Mouse (Mus musculus) urinary bladder, adult 2 months (tissue): Measurements from ENCODE around the gene P4ha2. TPM values are rescaled to one million over a fixed set of nuclear protein-coding genes. Genes with fewer than 3 reads are reported as not detected.

Experiments
- DNase-seq: peaks from one replicate; pipeline ENCODE4 v3.0.0; 2022; ENCODE audit warnings: low spot score
- polyA plus RNA-seq: library from polyadenylated mRNA; depleted of rRNA; stranded (reverse); fragments of >200 nt; gene quantifications from 2 replicates; pipeline ENCODE4 v1.2.3, GENCODE M21; 2012

Gene P4ha2
- polyA plus RNA-seq, 1 experiment = 26.5 TPM

DNA sequence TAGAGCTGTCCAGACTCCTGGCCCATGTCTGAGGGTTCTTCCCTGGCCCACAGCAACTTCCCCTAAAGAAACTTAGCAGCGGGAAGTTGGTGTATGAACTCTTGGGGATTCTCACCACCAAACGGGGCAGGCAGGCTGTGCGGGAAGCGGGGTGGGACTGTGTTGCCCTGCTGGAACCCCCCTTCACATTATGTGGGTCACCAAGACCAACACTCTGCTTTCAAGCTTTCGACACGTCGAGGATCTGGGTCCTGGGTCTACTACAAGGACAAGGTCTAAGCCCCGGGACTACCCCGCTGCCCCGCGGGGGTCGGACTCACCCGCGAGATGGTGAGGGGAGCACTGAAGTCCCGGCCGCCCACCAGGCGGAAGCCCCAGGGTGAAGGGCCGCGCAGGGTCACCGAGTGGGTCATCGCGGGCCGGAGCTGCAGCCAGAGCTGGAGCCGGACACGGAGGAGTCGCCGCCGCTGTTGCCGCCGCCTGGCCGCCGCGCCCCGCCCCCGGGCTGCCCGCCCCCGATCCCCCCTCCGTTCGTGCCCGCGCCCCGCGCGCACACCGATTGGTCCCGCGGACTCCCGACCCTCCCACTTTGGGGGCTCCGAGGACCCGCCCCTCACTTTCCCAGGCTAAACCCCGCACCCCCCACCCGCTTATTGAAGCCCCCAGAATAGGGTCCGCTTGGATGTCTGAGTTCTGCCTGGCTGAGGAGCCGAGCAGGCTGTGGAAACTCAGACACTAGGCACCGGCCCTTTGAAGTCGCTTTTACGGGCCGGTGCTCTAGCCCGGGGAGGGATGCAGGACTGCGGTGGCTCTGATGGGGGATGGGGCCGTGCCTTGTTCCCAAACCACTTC lies 31.1 kb upstream of the P4ha2 start, which contains the start of gene Pdlim4:
Gene Pdlim4, minus strand, starts transcription at position 495 of the 852 bp plus-strand sequence.
- no peak for DNase-seq

DNA sequence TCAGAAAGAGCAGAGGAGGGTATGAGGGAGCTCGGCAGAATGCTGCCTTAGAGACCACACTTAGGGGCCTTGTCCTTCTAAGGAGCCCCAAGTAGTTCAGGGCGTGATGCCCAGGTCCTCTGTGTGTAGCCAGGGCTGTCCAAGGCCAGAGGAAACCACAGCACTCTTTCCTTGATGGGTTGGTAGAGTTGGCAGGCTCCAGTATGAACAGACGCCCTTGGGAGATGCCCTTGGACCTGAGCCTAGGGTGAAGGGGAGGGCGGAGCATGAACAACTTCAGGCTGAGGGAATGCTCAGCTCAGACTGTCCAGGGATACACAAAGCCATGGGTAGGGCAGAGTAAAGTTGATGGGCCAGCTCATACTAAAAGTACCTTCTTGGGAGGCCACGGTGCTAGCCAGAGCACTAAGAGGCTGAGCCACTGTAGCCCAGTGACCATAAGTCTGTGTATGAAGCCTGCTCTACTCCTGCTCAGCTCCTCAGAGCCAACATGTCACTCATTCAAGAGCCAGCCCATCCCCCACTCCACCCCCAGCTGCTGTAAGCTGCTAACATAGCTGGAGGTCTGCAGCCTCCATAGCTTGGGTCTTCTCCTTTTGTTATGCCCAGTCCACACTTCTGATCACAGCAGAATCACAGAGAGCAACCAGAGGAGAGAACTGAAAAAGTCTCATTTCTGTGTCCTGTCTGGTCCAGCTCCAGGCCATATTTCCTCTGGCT lies 28.0 kb upstream of the P4ha2 start:
- DNase-seq = no peak

DNA sequence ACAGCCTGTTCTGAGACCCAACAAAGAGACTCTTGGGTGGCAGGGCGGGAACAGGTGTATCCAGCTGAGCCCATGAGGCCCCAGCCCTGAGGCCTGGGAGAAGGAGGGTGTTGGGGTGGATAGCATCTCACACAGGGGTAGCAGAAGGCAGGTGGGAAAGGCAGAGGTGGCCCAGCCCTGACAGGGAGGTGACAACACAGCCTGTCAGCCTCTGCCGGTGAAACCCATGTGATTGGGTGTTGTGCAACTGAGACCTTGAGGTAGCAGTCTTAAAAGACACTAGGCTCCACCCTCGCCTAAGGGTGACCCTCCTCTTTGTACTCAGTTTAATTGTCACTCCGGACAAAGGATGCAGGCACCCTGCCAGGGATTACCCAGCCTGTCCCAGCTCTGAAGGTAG lies 26.6 kb upstream of the P4ha2 start:
- DNase-seq = no peak

DNA sequence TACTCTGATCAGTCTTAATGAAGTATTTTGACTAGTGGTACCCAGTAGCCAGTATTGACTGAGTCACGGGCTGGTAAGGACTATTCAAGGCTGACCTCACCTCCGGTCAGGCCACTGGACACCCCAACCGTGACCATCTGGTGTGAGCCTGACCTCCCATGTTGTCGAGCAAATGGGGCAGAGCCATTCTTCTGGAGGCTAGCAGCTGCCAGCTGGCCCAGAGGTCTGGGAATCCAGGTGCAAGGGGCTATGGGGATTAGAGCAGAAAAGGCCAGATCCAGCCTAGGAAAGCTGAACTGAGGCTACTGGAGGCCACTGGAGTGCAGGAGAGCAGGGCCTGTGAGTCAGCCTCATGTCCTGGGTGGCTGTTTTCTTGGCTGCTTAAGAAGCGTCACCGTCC lies 24.5 kb upstream of the P4ha2 start:
- DNase-seq = no peak

GRCm38 (mm10) chr11:54076101-54076500 lies 23.8 kb upstream of the P4ha2 start:
- DNase-seq = no peak

DNA sequence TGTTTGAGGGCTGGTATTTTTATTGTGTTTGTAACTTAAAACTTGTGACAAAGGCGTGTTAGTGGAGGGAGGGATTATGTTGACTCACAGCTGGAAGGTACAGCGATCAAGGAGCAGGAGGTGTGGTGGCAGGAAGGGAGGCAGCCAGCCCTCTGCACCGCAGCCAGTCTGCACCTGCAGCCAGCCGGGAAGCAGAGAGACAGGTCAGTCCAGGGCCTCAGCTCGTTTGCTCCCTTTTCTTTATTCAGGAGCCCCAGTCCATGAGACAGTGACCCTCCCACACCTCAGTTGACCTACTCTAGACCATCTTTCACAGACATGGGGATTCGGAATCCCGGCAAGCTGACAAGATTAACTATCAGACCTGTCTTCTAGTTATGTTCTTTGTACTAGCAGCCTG lies 19.5 kb upstream of the P4ha2 start:
- DNase-seq = no peak

- DNase-seq = no peak
These were observed 17.2 kb upstream of the P4ha2 start for GRCm38 (mm10) chr11:54082725-54083124.

DNA sequence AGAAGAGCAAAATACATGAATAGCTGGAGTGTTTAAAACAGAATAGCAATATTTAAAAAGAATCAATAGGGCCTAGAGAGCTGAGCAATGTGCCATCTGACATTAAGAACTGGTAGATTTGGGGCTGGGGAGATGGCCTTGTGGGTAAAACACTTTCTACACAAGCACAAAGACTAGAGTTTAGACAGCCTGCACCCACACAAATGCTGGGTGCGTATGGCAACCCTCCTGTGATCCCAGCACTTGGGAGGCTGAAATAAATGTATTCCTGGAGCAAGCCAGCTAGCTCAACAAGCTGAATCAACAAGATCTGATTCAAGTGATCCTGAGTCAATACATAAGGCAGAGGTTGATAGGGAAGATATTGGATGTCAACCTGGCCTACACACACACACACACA lies 14.9 kb upstream of the P4ha2 start:
- no peak for DNase-seq

DNA sequence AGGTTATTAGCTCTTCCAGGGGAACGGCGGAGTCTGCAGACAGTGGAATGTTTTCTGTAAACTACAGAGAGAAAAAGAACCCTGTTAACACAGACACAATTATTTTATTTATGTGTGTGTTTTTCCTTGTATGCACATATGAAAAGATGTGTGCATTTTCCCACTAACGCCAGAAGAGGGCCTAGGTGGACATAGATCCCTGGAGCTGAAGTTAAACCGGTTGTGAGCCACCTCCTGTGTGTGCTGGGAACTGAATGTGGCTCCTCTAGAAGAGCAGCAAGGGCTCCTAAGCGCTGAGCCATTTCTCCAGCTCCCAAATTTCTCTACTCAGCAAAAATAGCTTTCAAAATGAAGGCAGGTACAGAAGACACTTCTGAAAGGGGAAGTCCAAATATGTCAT lies 14.1 kb upstream of the P4ha2 start:
- DNase-seq = no peak

DNA sequence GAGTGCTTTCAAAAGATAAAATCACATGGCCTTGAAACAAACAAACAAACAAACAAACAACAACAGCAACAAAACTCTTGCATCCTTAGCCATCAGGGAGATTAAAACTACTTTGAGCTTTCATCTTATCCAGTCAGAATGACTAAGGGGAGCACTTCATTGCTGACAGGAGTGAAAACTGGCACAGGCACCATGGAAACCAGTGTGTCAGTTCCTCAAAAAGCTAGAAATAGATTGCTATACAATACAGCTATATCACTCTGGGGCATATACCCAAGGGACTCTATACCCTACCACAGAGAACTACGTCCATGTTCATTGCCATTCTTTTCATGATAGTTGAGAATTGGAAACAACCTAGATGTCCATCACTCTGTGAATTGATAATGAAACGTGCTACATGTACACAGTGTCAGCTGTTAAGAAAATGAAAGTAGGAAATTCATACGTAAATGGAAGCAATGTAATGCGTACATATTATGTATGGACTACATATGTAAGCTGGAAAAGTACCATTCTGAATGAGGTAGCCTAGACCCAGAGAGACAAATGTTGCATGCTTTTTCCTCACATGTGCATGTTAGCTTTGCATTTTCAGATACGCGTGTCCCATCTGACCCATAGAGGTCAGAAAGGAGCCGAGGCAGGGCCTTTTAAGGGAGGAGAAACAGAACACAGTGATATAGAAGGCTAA lies 11.5 kb upstream of the P4ha2 start:
- no peak for DNase-seq

- DNase-seq = no peak
These were observed 11.0 kb upstream of the P4ha2 start for GRCm38 (mm10) chr11:54088947-54089317.

GRCm38 (mm10) chr11:54090091-54090879 lies 9.6 kb upstream of the P4ha2 start:
- no peak for DNase-seq

- no peak for DNase-seq
These were observed 8.2 kb upstream of the P4ha2 start for GRCm38 (mm10) chr11:54091726-54092125.

GRCm38 (mm10) chr11:54092188-54092587 lies 7.7 kb upstream of the P4ha2 start:
- no peak for DNase-seq

- no peak for DNase-seq
These were observed 6.9 kb upstream of the P4ha2 start for GRCm38 (mm10) chr11:54093000-54093399.

- DNase-seq = peak; percentile 49
These were observed 1.0 kb downstream of the P4ha2 start for GRCm38 (mm10) chr11:54100692-54101591.

- DNase-seq = no peak
These were observed 1.8 kb downstream of the P4ha2 start for GRCm38 (mm10) chr11:54101701-54102100.

- peak; percentile 18 for DNase-seq
These were observed 3.0 kb downstream of the P4ha2 start for GRCm38 (mm10) chr11:54102706-54103449.

DNA sequence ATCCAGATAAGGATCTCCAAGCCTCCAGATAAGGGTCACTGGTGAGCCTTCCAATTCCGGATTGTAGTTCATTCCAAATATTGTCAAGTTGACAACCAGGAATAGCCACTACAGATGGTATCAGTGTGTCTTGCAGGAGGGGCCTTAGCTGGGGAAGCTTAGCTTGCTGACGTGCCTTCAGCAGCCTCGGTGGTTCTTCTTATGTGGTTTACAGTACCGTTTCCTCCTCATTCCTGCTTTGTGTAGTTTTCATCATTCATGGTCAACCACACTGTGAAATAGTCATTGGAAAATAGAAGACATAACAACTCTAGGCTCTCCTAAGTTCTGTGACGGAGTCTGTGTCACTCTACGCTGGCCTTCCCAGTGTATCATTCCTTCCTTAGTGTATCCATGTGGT lies 5.1 kb downstream of the P4ha2 start:
- no peak for DNase-seq

- DNase-seq = no peak
These were observed 6.8 kb downstream of the P4ha2 start for GRCm38 (mm10) chr11:54106676-54107075.
